Mouse (Mus musculus) ES-E14 (cell line): ENCODE results near the gene Ncbp2. TPM values are rescaled to one million over a fixed set of nuclear protein-coding genes. Genes with fewer than 3 reads are reported as not detected.
A peak's percentile ranks its signal among the peaks of the same experiment; 100 is the strongest.

Source experiments
- DNase-seq: peaks from one replicate; pipeline ENCODE4 v3.0.0-alpha.2; 2013; ENCODE audit warnings: low read depth, low spot score
- H3K27ac ChIP-seq: 2 replicates; pipeline ENCODE4 v1.5.1; 2012; ENCODE audit warnings: low read depth, mild to moderate bottlenecking, low read length, moderate library complexity, mixed read lengths; ENCODE audit not compliant: poor library complexity, insufficient read depth, severe bottlenecking
- H3K36me3 ChIP-seq: 2 replicates; pipeline ENCODE4 v1.6.1; 2012; ENCODE audit warnings: mild to moderate bottlenecking, low read length, moderate library complexity, mixed read lengths; ENCODE audit not compliant: control insufficient read depth, poor library complexity, insufficient read depth, severe bottlenecking
- H3K4me1 ChIP-seq, 2 experiments: fragments of 150-350 bp in 1 of 2; sonication (generic) in 1 of 2; 2 replicates each; pipeline ENCODE4 v1.6.1; 2012; ENCODE audit warnings: low read length in 2 of 2, mild to moderate bottlenecking in 1 of 2, mixed read lengths in 1 of 2; ENCODE audit not compliant: control insufficient read depth in 2 of 2, insufficient read depth in 2 of 2, poor library complexity in 1 of 2
- H3K4me3 ChIP-seq, 2 experiments: fragments of 150-350 bp in 1 of 2; sonication (generic) in 1 of 2; 2 replicates each; pipeline ENCODE4 v1.5.1; 2012; ENCODE audit warnings: low read length in 2 of 2, low read depth in 1 of 2, mild to moderate bottlenecking in 1 of 2, mixed read lengths in 1 of 2; ENCODE audit not compliant: insufficient read depth in 1 of 2, poor library complexity in 1 of 2, severe bottlenecking in 1 of 2
- H3K9ac ChIP-seq: 2 replicates; pipeline ENCODE4 v1.6.1; 2012; ENCODE audit warnings: low read depth, mild to moderate bottlenecking, low read length, mixed read lengths; ENCODE audit not compliant: poor library complexity, insufficient read depth, severe bottlenecking
- H3K9me3 ChIP-seq: fragments of 150-350 bp; sonication (generic); 2 replicates; pipeline ENCODE4 v1.6.1; 2012; ENCODE audit warnings: low read depth, mild to moderate bottlenecking, low read length; ENCODE audit not compliant: control insufficient read depth, insufficient read depth
- CHD2 ChIP-seq: IDR thresholded peaks from 2 replicates; pipeline ENCODE4 v1.6.1; 2014; ENCODE audit warnings: mild to moderate bottlenecking, low read depth, low read length, inconsistent platforms
- HCFC1 ChIP-seq: IDR thresholded peaks from 2 replicates; pipeline ENCODE4 v1.6.1; 2012; ENCODE audit warnings: low read length, inconsistent platforms, borderline replicate concordance; ENCODE audit not compliant: insufficient read depth
- MAFK ChIP-seq: IDR thresholded peaks from 2 replicates; pipeline ENCODE4 v1.6.1; 2014; ENCODE audit warnings: mild to moderate bottlenecking, low read depth, low read length, inconsistent platforms; ENCODE audit not compliant: insufficient read depth
- ZC3H11A ChIP-seq: IDR thresholded peaks from 2 replicates; pipeline ENCODE4 v1.6.1; 2012; ENCODE audit warnings: low read depth, mild to moderate bottlenecking, inconsistent platforms, low read length, borderline replicate concordance
- ZNF384 ChIP-seq: IDR thresholded peaks from 2 replicates; pipeline ENCODE4 v1.6.1; 2012; ENCODE audit warnings: low read depth, low read length, inconsistent platforms
- in situ Hi-C, 2 experiments: fragments of 600-800 bp; cut with MboI; formaldehyde crosslinking; loops; one replicate each; pipeline ENCODE4 v1.15.1; 2025; ENCODE audit warnings: low sequenced_read_pairs in 2 of 2, inconsistent platforms in 1 of 2; ENCODE audit not compliant: unreplicated experiment in 2 of 2
- total RNA-seq: library from RNA; depleted of rRNA; stranded (reverse); fragments of 300-350 nt; gene quantifications from 2 replicates; pipeline ENCODE4 v1.2.3, GENCODE M21; 2012; rRNA removed

Ncbp2 gene
- 82.0 and 84.4 TPM in 2 replicates for total RNA-seq

GRCm38 (mm10) chr16:31948345-31948774 lies at the start of gene Ncbp2, which contains the start of gene 0610012G03Rik:
Gene Ncbp2 (plus strand): TSS chr16:31948513.
Gene 0610012G03Rik (minus strand): TSS chr16:31948494.
- H3K9ac ChIP-seq = peak within 1 kb of the TSS; percentile 92
- peaks cover 2 to 8% of the 10 kb centered on the region in 2 experiments; a peak in 1 of 4 replicates for H3K4me1 ChIP-seq
- in situ Hi-C loops = no loop called here
- no peak for TF ChIP-seq CHD2
- TF ChIP-seq MAFK = no peak
- peak; percentile 94 for TF ChIP-seq HCFC1
- TF ChIP-seq ZNF384 = no peak
- H3K36me3 ChIP-seq = peaks cover 2% of the 10 kb centered on the region; the same call in 1 of the 2 replicates
- peak within 1 kb of the TSS; percentile 90 to 99 for H3K4me3 ChIP-seq
- DNase-seq = peak; percentile 89
- no peaks in the 10 kb centered on the region for H3K9me3 ChIP-seq
- peak within 1 kb of the TSS; percentile 38 for H3K27ac ChIP-seq

GRCm38 (mm10) chr16:31898546-31899326 lies 49.6 kb upstream of the Ncbp2 start:
- Histone ChIP-seq H3K27ac (no peak overlapping the region), H3K4me3 (no peak overlapping the region), H3K4me1 (peaks cover 0 to 18% of the 10 kb centered on the region in 2 experiments; a peak in 3 of 4 replicates), H3K9ac (no peak overlapping the region), H3K9me3 (no peaks in the 10 kb centered on the region), H3K36me3 (no peaks in the 10 kb centered on the region)
- no peak for TF ChIP-seq MAFK
- no peak for TF ChIP-seq ZC3H11A
- no peak for TF ChIP-seq HCFC1
- TF ChIP-seq ZNF384 = no peak
- no peak for TF ChIP-seq CHD2
- DNase-seq = no peak
- in situ Hi-C loops = no loop called here

- no peak overlapping the region for H3K9ac ChIP-seq
- in situ Hi-C loops = no loop called here
- no peak for DNase-seq
- H3K4me3 ChIP-seq = no peak overlapping the region
- no peak overlapping the region for H3K27ac ChIP-seq
- H3K9me3 ChIP-seq = no peaks in the 10 kb centered on the region
- peaks cover 0 to 24% of the 10 kb centered on the region in 2 experiments; a peak in 3 of 4 replicates for H3K4me1 ChIP-seq
- TF ChIP-seq ZNF384 (no peak), HCFC1 (no peak), ZC3H11A (no peak), CHD2 (no peak), MAFK (no peak)
- H3K36me3 ChIP-seq = no peaks in the 10 kb centered on the region
These were observed 46.4 kb upstream of the Ncbp2 start for GRCm38 (mm10) chr16:31901886-31902285.

GRCm38 (mm10) chr16:31903239-31903638 lies 45.1 kb upstream of the Ncbp2 start:
- peaks cover 0 to 16% of the 10 kb centered on the region in 2 experiments; a peak in 3 of 4 replicates for H3K4me1 ChIP-seq
- no peak for TF ChIP-seq ZC3H11A
- no peak for TF ChIP-seq ZNF384
- TF ChIP-seq HCFC1 = no peak
- TF ChIP-seq MAFK = no peak
- TF ChIP-seq CHD2 = no peak
- no peak overlapping the region for H3K4me3 ChIP-seq
- no peak overlapping the region for H3K9ac ChIP-seq
- DNase-seq = no peak
- H3K36me3 ChIP-seq = no peaks in the 10 kb centered on the region
- no peak overlapping the region for H3K27ac ChIP-seq
- in situ Hi-C loops = no loop called here
- H3K9me3 ChIP-seq = no peaks in the 10 kb centered on the region
